Mouse (Mus musculus) limb, embryonic 14.5 days (tissue): ENCODE measurements at regions not wholly inside any gene's neighbourhood (a gene's known extent, or its start where the extent isn't known, plus 50 kb on each side); places are given as distances from the start of the nearest gene placed in this dataset.

ENCODE experiments used
- ATAC-seq: fragments of 200-750 bp; cut with Nextera tagmentation; 2 replicates; pipeline ENCODE4 v1.8.0; 2017; ENCODE audit warnings: low read depth, moderate number of reproducible peaks, moderate TSS enrichment; ENCODE audit not compliant: low FRiP score
- DNase-seq: peaks from one replicate; pipeline ENCODE4 v3.0.0-alpha.2; 2015; ENCODE audit warnings: low spot score
- H3K27ac ChIP-seq: fragments of 300-500 bp; sonication (generic); replicated peaks from 2 replicates; pipeline ENCODE4 v1.5.1; 2014; ENCODE audit warnings: low read depth, mild to moderate bottlenecking, low read length, moderate library complexity, mixed read lengths
- H3K27me3 ChIP-seq: fragments of 300-500 bp; sonication (generic); 2 replicates; pipeline ENCODE4 v1.6.1; 2014; ENCODE audit warnings: low read length, mixed read lengths; ENCODE audit not compliant: control insufficient read depth, insufficient read depth
- H3K36me3 ChIP-seq: fragments of 300-500 bp; sonication (generic); 2 replicates; pipeline ENCODE4 v1.6.1; 2014; ENCODE audit warnings: mild to moderate bottlenecking, low read length, moderate library complexity, mixed read lengths; ENCODE audit not compliant: control insufficient read depth, insufficient read depth
- H3K4me1 ChIP-seq: fragments of 300-500 bp; sonication (generic); 2 replicates; pipeline ENCODE4 v1.6.1; 2014; ENCODE audit warnings: antibody characterized with exemption, low read length, mixed read lengths; ENCODE audit not compliant: control insufficient read depth, insufficient read depth
- H3K4me2 ChIP-seq: fragments of 300-500 bp; sonication (generic); replicated peaks from 2 replicates; pipeline ENCODE4 v1.6.1; 2014; ENCODE audit warnings: low read depth, mild to moderate bottlenecking, low read length, moderate library complexity; ENCODE audit not compliant: severe bottlenecking
- H3K4me3 ChIP-seq: fragments of 300-500 bp; sonication (generic); replicated peaks from 2 replicates; pipeline ENCODE4 v1.5.1; 2014; ENCODE audit warnings: low read length
- H3K9ac ChIP-seq: fragments of 300-500 bp; sonication (generic); 2 replicates; pipeline ENCODE4 v1.6.1; 2014; ENCODE audit warnings: mild to moderate bottlenecking, low read depth, low read length, moderate library complexity; ENCODE audit not compliant: severe bottlenecking
- H3K9me3 ChIP-seq: fragments of 300-500 bp; sonication (generic); 2 replicates; pipeline ENCODE4 v1.6.1; 2016; ENCODE audit warnings: low read length; ENCODE audit not compliant: control insufficient read depth
- POLR2A ChIP-seq: fragments of 200-500 bp; IDR thresholded peaks from 2 replicates; pipeline ENCODE4 v1.8.0; 2012; ENCODE audit warnings: inconsistent platforms, mild to moderate bottlenecking, moderate library complexity, borderline replicate concordance; ENCODE audit not compliant: insufficient read depth, insufficient read length; ENCODE audit errors: extremely low read depth
- WGBS: fragments of 180-500 bp; shearing (Covaris S2); extraction: QIAGEN DNeasy Blood & Tissue Kit; methylation state at CpG from one replicate; pipeline ENCODE4 v1.1.7; 2014; 5-methylcytosine and 5-hydroxymethylcytosine counted together

- H3K27ac ChIP-seq: no peak overlapping the region
- H3K9me3 ChIP-seq: no peaks in the 10 kb centered on the region
- H3K4me2 ChIP-seq: no peak overlapping the region
- DNase-seq (no peak), ATAC-seq (no peak)
- no peak overlapping the region for H3K9ac ChIP-seq
- no peaks in the 10 kb centered on the region for H3K4me1 ChIP-seq
- TF ChIP-seq POLR2A: no peak
- no peak overlapping the region for H3K4me3 ChIP-seq
- H3K27me3 ChIP-seq: no peaks in the 10 kb centered on the region
- H3K36me3 ChIP-seq: no peaks in the 10 kb centered on the region
These were observed 303.0 kb upstream of the Anxa10 start for GRCm38 (mm10) chr8:62425988-62426387.

DNA sequence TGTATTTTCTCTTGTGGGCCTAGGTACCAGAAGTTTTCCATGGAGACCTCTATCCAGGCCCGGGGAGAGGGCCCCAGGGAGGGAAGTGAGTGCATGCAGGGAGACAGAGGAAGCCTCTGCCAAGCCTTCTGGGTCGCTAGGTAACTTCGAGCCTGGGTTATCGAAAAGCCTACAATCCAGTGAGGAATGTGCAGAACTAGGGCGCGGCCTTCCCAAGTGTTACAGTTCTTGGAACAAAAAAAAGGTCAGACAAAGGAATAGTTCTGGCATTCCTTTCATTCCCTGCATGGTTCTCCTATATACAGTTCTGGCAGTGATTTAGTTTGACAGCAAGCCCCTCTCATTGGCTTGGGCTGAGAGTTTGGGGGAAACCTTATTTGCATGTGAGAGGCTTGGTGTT, 294.6 kb upstream of the Anxa10 start:
- no peak overlapping the region for H3K27ac ChIP-seq
- H3K36me3 ChIP-seq: no peaks in the 10 kb centered on the region
- TF ChIP-seq POLR2A: no peak
- H3K9ac ChIP-seq: no peak overlapping the region
- no peaks in the 10 kb centered on the region for H3K27me3 ChIP-seq
- H3K4me1 ChIP-seq: peaks cover 2% of the 10 kb centered on the region; the same call in 1 of the 2 replicates
- H3K4me2 ChIP-seq: no peak overlapping the region
- no peak overlapping the region for H3K4me3 ChIP-seq
- WGBS: 29% methylated on average over 6 of the region's 6 CpGs
- no peaks in the 10 kb centered on the region for H3K9me3 ChIP-seq
- ATAC-seq: no peak
- peak; percentile 16 for DNase-seq
